Mouse (Mus musculus) left cerebral cortex, postnatal 25 days (tissue): Measurements from ENCODE around the gene Ascl1. TPM values are rescaled to one million over a fixed set of nuclear protein-coding genes. Genes with fewer than 3 reads are reported as not detected.
A peak's percentile ranks its signal among the peaks of the same experiment; 100 is the strongest.

Experiments
- DNase-seq, 2 experiments: peaks; one replicate each; pipeline ENCODE4 v3.0.0; 2022; ENCODE audit warnings: low spot score in 2 of 2, mixed read lengths in 1 of 2
- intact Hi-C: fragments of 180-260 bp; cut with DNase I; formaldehyde crosslinking; loops from one replicate; pipeline ENCODE4 v1.15.1; 2025
- total RNA-seq, 2 experiments: library from RNA; stranded (reverse); gene quantifications; 2 replicates each; pipeline ENCODE4 v1.2.3; 2021

Gene Ascl1
- total RNA-seq, 2 experiments from 2014 or later = 6.1 to 7.6 TPM

DNA sequence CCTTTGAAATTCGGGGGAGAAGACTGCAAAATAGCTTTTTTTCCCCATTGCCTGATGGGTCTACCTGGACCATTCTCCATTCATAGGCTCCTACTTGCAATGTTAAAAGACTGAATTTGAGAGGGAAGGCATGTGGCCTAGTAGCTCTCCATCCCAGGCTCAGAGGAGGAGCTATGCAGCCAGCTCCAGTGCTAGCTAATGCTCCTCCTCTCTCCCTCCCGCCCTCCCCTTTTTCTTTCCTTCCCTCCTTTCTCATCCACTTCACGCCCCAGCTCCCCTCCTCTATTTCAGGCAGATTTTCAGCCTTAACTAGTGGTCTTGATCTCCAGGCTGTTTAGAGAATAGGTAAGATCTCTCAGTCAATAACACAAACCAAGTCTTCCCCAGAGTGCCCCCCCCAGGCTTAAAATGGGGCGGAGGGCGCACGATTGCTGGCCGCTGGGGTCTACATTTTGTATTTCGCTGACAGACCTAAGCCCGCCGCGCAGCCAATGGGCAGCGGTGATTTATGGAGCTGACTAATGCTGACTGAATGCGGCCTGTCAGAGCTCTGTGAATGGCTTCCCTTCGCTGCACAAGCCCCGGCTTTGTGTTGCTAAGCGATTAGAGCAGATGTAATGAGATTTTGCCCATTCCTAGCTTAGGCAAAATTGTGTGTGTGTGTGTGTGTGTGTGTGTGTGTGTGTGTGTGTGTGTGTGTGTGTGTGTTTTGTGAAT is 4.9 kb downstream of the Ascl1 start:
- DNase-seq = peak in 1 of 2 experiments; percentile 34
- intact Hi-C loops = no loop called here

DNA sequence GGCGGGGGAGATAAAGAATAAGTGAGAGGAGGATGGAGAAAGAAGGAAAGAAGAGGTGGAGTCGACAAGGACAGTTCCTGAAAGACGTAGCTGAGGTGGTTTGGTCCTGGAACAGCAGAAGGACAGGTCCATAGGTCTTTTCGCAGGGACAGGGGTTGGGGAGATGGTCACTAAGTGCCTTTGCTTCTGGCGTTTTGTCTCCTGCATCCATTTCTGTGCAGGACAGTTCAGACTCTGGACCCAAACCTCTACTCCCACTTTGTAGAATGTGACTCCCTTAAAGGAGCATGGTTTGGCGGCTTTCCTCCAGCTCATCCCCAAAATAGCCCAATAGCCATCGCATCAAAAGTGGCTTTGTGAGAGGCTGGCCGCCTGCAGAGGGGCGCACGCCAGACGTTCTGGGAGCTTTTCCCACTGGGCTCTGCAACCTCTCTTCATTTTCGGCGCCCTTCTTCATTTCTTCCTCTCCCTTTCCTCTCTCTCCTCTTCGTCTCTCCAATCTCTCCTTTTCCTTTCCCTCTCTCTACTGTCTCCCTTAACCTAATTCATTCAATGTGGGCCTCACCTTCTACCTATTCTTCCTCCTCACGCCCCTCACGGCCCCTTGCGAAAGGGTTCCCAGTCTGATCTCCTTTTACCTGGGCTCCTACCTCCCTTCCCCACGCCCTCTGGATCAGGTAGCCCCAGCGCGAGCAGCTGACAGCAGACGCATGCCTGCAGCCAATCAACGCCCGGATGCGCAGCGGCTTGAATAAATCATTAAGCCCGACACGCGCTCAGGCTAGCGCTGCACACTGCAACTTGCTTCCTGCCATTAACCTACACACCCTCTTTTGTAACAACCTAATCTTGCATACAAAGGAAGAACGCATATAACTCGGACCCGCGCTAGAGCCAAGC is 7.5 kb downstream of the Ascl1 start:
- DNase-seq = peak in 1 of 2 experiments; percentile 69
- intact Hi-C loops = no loop called here

DNA sequence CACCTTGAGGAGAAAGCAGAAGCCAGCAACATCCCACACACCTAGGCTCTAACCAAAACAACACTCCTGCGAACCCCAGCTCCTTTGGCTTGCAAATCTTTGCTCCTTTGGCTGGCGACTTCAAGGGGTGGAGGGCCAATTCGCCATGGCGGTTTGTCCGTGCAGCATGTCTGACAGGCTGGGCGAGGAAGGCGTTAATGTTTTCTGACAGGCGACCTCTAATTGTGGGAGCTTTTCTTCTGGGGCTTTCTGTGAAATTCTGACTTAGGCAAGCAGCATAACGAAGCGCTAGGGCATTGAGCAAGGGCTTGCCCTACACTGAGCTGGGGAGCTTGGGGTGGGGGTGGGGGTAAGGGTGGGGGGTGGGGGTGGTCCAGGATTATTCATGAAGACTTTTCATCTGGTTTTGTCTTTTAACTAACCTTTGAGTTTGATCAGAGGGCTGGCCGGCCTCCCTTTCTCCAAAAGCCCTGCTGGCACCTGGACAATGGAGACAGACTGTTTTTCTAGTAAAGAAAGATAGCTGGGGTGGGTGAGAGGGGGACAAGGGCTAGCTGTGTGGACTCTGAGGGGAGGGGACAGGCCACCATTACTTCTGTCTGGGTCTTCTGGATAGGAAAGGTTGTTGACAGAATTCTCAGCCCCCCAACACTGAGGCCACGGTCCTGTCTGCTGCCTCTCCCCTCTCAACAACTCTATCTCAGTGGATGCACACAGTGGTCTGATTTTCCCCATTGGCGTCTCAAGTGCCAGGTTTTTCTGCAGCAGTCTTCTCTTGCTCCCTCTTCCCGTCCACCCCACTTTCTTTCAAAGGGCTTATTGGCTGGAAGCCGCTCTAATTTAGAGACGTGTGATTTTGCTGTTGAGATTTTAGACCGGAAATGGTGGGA is 8.4 kb downstream of the Ascl1 start:
- peak in 1 of 2 experiments; percentile 69 for DNase-seq
- intact Hi-C loops = no loop called here

DNA sequence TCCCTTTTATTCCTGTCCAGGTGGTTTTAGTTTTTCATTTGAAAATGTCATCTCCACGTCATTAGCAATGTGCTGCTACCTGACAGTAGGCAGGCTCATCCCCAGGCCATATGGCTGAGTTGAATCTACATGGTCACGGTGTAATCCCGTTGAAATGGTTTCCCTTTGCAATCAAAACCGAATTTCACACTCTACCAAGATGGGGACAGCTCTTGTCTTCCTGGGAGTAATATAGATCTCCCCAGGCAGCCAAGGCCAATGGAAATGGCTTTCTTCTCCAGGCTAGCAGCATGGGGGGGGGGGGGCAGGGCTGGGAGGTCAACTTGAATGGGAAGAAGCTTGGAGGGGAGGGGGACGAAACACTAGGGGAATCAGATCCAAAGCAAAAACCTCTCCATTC is 15.6 kb downstream of the Ascl1 start:
- no peak for DNase-seq
- intact Hi-C loops = no loop called here

DNA sequence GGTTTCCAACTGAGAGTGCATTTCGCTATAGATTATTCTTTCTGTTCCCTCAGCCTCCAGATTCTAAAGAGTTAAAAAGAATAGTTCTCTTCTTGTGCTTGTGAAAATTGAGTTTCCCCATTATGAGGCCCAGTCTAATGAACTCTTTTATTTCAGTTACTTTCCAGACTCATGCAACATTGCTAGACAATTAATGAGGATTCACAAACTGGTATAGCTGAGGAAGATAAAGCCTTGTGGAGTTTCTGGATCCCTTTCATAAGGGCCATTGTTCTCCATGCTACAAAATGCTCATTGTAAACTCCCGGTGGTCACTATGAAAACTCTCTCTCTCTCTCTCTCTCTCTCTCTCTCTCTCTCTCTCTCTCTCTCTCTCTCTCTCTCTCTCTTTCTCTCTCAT is 18.5 kb downstream of the Ascl1 start:
- intact Hi-C loops = no loop called here
- DNase-seq = no peak

DNA sequence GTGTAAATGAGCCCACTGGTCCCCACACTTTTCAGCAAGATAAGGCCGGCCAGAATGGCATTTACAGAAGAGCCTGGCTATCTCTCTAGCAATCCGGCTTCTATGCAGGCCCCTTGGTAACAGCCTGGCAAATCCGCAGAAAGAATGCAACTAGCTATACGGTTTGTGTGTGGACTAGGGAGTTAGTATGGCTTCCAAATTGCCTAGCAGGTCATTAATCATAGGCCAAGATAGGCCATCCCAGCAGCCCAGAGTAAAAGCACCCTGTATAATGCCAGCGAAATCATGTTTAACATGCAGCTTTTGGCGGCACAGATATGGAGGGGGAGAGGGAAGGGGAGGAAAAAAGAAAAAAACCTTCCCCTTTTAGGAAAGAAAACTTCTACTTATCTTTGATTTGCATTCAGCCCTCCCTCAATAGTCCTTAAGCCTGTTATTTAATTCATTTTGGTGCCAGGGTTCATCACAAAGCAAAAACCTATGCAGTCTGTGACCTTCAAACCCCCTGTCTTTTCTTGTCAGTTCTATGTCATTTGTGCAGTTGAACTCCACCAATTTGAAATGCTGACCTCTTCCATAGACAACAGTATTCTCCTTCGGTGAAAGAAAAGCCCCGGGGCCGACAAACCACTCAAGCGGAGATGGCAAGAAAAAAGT is 19.9 kb downstream of the Ascl1 start:
- DNase-seq = no peak
- intact Hi-C loops = no loop called here

DNA sequence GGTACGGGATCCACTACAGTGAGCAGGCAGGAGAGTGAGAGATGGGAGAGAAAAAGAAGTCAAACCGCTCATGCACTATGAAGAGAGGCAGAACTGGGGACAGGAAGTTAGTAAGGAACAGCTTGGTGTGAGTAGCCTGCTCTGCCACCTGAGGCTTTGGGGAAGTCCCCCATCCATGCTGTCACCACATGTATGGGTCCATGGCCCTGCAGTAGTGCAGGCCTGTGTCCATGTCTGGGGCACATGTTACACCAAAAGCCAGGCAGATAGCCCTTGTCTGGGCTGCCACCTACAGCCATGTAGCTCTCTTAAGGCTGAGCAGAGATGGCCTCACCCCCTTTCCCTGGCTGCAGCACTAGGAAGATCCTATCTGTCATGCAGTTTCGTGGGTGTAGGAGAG is 42.7 kb downstream of the Ascl1 start:
- intact Hi-C loops = no loop called here
- DNase-seq = no peak

DNA sequence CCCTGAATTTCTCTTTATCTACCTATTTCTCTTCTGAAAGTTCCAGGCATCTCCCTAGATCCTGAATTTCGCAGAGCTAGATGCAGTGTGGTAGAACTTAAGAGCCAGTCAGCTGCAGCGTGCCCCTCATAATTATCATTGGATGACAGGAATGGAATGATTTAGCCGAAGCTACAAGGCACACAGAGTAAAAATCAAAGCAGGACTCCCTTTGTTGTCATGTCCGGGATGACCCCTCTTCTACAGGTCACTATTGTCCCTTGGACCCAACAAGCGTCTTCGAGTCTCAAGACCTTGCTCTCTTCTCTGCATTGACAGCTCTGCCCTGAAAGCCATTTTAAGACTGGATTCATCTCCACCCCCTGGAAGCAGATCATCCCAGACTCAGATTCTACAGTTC is 44.1 kb downstream of the Ascl1 start:
- intact Hi-C loops = no loop called here
- no peak for DNase-seq

DNA sequence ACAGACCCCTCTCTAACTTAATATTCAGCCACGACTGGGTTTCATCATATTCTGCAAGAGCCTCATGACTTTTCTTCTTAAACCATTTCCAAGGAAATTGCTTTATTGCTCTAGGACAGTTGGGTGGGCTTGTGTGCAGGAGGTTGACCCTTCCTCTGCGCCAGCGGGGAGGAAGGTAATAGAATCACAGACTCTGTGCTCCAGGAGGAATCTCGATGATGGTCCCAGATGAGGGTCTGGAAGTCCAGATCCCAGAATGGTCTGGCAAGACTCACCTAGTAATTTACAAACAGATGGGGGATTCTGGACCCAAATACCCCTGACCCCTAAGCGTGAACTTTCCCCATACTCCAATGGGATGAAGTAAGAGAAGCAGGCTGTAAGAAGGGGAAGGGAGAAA is 45.2 kb downstream of the Ascl1 start:
- intact Hi-C loops = no loop called here
- DNase-seq = no peak

DNA sequence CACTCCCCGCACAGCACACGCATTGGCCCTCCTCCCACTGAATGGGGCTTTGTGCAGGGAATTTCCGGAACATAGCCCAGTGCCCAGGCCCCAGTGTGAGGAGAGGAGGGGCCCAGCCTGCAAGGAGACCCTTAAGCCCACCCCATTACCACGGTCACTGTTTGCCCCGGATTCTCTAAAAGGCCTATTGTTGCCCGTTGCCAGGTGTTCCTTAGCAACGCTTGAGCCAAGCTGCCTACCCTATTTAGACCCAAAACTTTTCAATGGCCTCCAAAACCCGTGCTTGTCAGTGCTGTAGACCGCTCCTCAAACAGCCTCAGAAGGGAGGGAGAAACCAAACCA is 45.7 kb downstream of the Ascl1 start:
- intact Hi-C loops = no loop called here
- DNase-seq = peak; percentile 34 to 61

DNA sequence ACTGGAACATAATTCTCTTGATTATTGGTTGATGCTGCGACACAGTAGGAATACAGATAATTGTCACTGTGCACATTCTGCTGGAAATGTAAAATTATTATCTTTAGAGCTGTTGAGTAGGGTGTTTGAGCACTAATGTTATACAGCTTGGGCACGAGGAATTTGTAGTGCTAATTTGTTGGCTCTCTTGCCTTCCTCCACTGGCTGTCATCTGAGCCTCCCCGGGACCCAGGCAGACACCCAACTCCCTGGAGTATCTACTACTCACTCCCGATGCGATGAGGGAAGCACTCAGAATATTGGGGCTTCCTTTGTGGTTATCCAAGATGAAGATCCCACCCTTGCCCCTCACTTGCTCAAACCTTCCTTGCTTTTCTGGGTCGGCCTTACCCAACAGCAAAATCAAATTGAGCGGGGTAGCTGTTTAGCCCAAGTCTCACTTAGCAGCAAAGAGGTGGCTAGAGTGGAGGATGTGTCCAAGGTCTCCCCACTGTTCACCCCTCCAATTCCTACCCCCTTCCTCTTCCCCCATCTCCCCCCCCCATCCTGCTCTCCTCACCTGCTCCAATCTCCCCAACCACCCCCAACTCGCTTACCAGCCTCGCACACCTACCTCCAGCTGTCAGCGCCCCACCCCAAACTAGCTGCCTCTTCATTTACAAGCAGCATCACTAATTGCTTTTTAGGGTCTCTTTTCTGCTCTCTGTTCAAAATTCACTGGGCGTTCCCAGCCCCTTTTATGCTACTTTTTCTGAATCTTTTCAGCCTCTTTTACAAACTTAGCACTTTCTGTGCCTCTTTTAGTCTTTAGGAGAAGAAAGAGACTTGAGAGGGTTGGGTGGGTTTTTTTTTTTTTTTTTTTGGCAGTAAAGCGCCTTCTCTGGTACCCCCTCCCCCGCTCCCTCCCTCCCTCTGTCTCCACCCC is 46.4 kb downstream of the Ascl1 start:
- peak; percentile 2 to 20 for DNase-seq
- intact Hi-C loops = no loop called here

DNA sequence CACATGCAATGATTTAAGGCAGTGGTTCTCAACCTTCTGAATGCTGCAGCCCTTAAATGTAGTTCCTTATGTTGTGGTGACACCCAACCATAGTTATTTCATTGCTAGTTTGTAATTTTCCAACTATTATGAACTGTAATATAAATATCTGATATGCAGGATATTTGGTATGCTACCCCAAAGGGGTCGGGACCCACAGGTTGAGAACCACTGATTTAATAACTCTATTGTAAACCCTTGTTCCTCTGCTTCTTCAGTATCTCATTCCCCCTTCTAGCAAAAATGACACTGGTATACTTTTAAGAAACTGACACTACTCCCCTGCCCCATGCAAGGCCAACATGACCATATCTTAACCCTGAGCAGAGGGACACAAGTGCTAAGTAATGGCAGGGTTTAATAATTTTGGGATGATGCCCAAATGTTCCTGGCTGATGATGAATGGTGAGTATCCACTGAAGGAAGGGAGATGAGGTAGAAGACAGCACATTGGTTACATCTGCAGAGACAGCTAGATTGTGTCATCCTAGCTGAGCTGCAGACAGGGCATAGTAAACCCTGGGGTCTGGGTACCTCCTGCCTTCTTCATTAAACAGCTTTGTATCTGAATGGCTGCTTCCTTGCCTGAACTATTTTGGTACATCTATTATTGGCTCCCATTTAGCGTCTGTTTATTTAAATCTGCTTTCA is 47.2 kb downstream of the Ascl1 start:
- intact Hi-C loops = no loop called here
- peak in 1 of 2 experiments; percentile 2 for DNase-seq

Other genes starting within 250 kb of the Ascl1 start
- gene Pah, start 28.1 kb upstream of the Ascl1 start, total RNA-seq = under 1 TPM in 1 of 2 experiments, not detected in 1; 0.46 TPM